Mouse (Mus musculus): ENCODE results near the gene Zfp592.

DNA sequence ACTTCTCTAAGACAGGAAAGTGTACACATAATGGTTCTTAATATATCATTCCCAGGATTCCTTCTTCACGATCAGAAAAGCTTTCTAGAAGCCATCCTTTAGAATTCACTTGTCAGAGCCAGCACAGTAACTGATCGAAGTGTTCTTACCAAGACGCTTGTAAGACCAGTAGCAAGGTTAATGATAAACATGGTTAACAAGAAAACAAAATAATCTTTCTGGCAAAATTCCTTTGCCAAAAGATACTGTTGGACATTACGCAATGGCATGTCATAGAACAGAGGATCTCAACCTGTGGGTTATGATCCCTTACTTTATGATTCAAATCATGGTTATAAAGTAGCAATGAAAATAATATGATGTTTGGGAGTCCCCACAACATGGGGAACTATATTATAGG, 42.0 kb upstream of the Zfp592 start:
- TF ChIP-seq POLR2A (IDR thresholded peaks at IDR 0.05; ENCODE audit: borderline replicate concordance, extremely low read depth, insufficient read depth, insufficient read length, poor library complexity, severe bottlenecking) (no peak), CTCF (IDR thresholded peaks at IDR 0.05; ENCODE audit: borderline replicate concordance, extremely low read depth, insufficient read depth, insufficient read length) (no peak)
